Mouse (Mus musculus) heart, postnatal 14 days (tissue): ENCODE measurements at regions not wholly inside any gene's neighbourhood (a gene's known extent, or its start where the extent isn't known, plus 50 kb on each side); places are given as distances from the start of the nearest gene placed in this dataset.

Experiments
- DNase-seq, 2 experiments: peaks; one replicate each; pipeline ENCODE4 v3.0.0; 2021 to 2022
- intact Hi-C: fragments of 180-260 bp; cut with DNase I; formaldehyde crosslinking; loops from one replicate; pipeline ENCODE4 v1.15.1; 2025

DNA sequence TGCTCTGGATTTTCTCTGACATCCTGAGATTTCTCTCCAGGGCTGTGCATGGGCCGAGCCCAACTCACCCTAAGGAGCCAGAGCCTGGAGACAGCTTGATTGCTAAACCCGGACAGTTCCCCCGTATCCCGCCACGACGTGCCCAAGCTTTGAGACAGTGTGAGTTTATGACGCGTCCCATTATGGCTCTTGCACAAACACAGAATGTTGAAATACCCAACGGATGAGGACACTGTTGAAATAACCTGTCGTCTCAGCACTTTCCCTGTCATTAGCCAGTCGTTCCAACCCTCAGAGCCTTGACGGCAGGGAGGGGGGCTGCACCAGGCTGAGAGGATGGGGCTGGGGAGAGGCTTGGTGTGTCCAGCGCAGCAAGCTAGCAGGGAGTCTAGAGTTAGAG lies 50.7 kb upstream of the Myl10 start:
- intact Hi-C loops = no loop called here
- no peak for DNase-seq
